Mouse (Mus musculus): ENCODE data around the gene Ube2r2. TPM values are rescaled to one million over a fixed set of nuclear protein-coding genes. Genes with fewer than 3 reads are reported as not detected.

The Ube2r2 gene
- total RNA-seq, 1 experiment from 2014 or later = 34.8 TPM

Other genes with a start within 250 kb of the Ube2r2 start
- gene Spink4, start 215.7 kb upstream of the Ube2r2 start, total RNA-seq (2017) = not detected in 3 replicates
- gene Bag1, start 187.4 kb upstream of the Ube2r2 start, total RNA-seq (2017) = 241 to 264 TPM (median 246 TPM) in 3 replicates
- gene Chmp5, start 187.3 kb upstream of the Ube2r2 start, total RNA-seq (2017) = 103 to 128 TPM (median 128 TPM) in 3 replicates
- gene Nfx1, start 164.8 kb upstream of the Ube2r2 start, total RNA-seq (2017) = 52.8 to 83.9 TPM (median 66.9 TPM) in 3 replicates
- not detected in 3 replicates for gene Aqp7, start 87.6 kb upstream of the Ube2r2 start, total RNA-seq (2017)
- 0.38 to 1.4 TPM in 2 of 3 replicates, not detected in the other for gene Aqp3, start 37.6 kb upstream of the Ube2r2 start, total RNA-seq (2017)
- 18.0 to 23.8 TPM (median 22.2 TPM) in 3 replicates for gene Nol6, start 11.3 kb upstream of the Ube2r2 start, total RNA-seq (2017)
- 6.6 to 19.8 TPM (median 17.1 TPM) in 3 replicates for gene Ubap2, start 139.4 kb downstream of the Ube2r2 start, total RNA-seq (2017)
- gene Dcaf12, start 179.1 kb downstream of the Ube2r2 start, total RNA-seq (2017) = 44.1 to 49.8 TPM (median 44.7 TPM) in 3 replicates
- 70.9 to 80.1 TPM (median 79.6 TPM) in 3 replicates for gene Ubap1, start 213.3 kb downstream of the Ube2r2 start, total RNA-seq (2017)